Mouse (Mus musculus) MEL (cell line): Measurements from ENCODE around the gene Nr4a1. TPM values are rescaled to one million over a fixed set of nuclear protein-coding genes. Genes with fewer than 3 reads are reported as not detected.

ENCODE experiments used
- DNase-seq: peaks from one replicate; pipeline ENCODE4 v3.0.0; 2011; ENCODE audit warnings: low read depth, low spot score
- H3K27ac ChIP-seq: 2 replicates; pipeline ENCODE4 v1.5.1; 2012; ENCODE audit warnings: low read depth, mild to moderate bottlenecking, control low read depth, low read length, moderate library complexity; ENCODE audit not compliant: control insufficient read depth
- H3K27me3 ChIP-seq, 2 experiments: fragments of 150-350 bp in 1 of 2; sonication (generic) in 1 of 2; 2 replicates each; pipeline ENCODE4 v1.6.1; 2012; ENCODE audit warnings: low read length in 2 of 2, mild to moderate bottlenecking in 2 of 2, improper control_type of control experiment in 1 of 2, moderate library complexity in 1 of 2; ENCODE audit not compliant: insufficient read depth in 2 of 2, control insufficient read depth in 1 of 2
- H3K36me3 ChIP-seq, 2 experiments: 2 replicates each; pipeline ENCODE4 v1.6.1; 2012 to 2014; ENCODE audit warnings: low read length in 2 of 2, improper control_type of control experiment in 1 of 2, inconsistent platforms in 1 of 2, mild to moderate bottlenecking in 1 of 2; ENCODE audit not compliant: insufficient read depth in 2 of 2, control insufficient read depth in 1 of 2
- H3K4me1 ChIP-seq, 2 experiments: fragments of 150-350 bp in 1 of 2; sonication (generic) in 1 of 2; 2 replicates each; pipeline ENCODE4 v1.6.1; 2012; ENCODE audit warnings: low read length in 2 of 2, improper control_type of control experiment in 1 of 2, mild to moderate bottlenecking in 1 of 2; ENCODE audit not compliant: insufficient read depth in 2 of 2, control insufficient read depth in 1 of 2
- H3K4me3 ChIP-seq, 2 experiments: fragments of 150-350 bp in 1 of 2; sonication (generic) in 1 of 2; 2 replicates each; pipeline ENCODE4 v1.5.1; 2012; ENCODE audit warnings: low read depth in 2 of 2, low read length in 2 of 2, mild to moderate bottlenecking in 2 of 2, moderate library complexity in 2 of 2, control low read depth in 1 of 2, improper control_type of control experiment in 1 of 2; ENCODE audit not compliant: control insufficient read depth in 1 of 2, insufficient read depth in 1 of 2
- H3K79me2 ChIP-seq: 2 replicates; pipeline ENCODE4 v1.6.1; 2012; ENCODE audit warnings: mild to moderate bottlenecking, low read length, moderate library complexity; ENCODE audit not compliant: control insufficient read depth, poor library complexity, insufficient read depth
- H3K9ac ChIP-seq: 2 replicates; pipeline ENCODE4 v1.6.1; 2012; ENCODE audit warnings: low read depth, mild to moderate bottlenecking, control low read depth, low read length, moderate library complexity; ENCODE audit not compliant: control insufficient read depth, poor library complexity, severe bottlenecking
- H3K9me3 ChIP-seq: fragments of 150-350 bp; sonication (generic); replicated peaks from 2 replicates; pipeline ENCODE4 v1.6.1; 2012; ENCODE audit warnings: mild to moderate bottlenecking, low read length, improper control_type of control experiment, moderate library complexity; ENCODE audit not compliant: insufficient read depth
- BHLHE40 ChIP-seq: IDR thresholded peaks from 2 replicates; pipeline ENCODE4 v1.6.1; 2012; ENCODE audit warnings: low read depth, mild to moderate bottlenecking, inconsistent platforms, low read length, improper control_type of control experiment, borderline replicate concordance
- CHD1 ChIP-seq: IDR thresholded peaks from 2 replicates; pipeline ENCODE4 v1.6.1; 2012; ENCODE audit warnings: low read depth, mild to moderate bottlenecking, inconsistent platforms, low read length, improper control_type of control experiment
- CHD2 ChIP-seq: IDR thresholded peaks from 2 replicates; pipeline ENCODE4 v1.6.1; 2011; ENCODE audit warnings: low read length, improper control_type of control experiment
- CTCF ChIP-seq, 3 experiments: IDR thresholded peaks in 2 of 3; conservative IDR thresholded peaks in 1 of 3; 2 replicates each; pipeline ENCODE4 v1.5.1; 2011 to 2012; ENCODE audit warnings: low read length in 3 of 3, low read depth in 2 of 3, mild to moderate bottlenecking in 2 of 3, improper control_type of control experiment in 1 of 3, inconsistent platforms in 1 of 3, mixed read lengths in 1 of 3, moderate library complexity in 1 of 3; ENCODE audit not compliant: control insufficient read depth in 1 of 3, insufficient read depth in 1 of 3, poor library complexity in 1 of 3, severe bottlenecking in 1 of 3
- E2F4 ChIP-seq: IDR thresholded peaks from 2 replicates; pipeline ENCODE4 v1.6.1; 2011; ENCODE audit warnings: low read depth, low read length, improper control_type of control experiment, borderline replicate concordance
- ELF1 ChIP-seq: IDR thresholded peaks from 2 replicates; pipeline ENCODE4 v1.6.1; 2014; ENCODE audit warnings: low read depth, mild to moderate bottlenecking, inconsistent platforms, low read length, improper control_type of control experiment, moderate library complexity
- ETS1 ChIP-seq: IDR thresholded peaks from 2 replicates; pipeline ENCODE4 v1.6.1; 2012; ENCODE audit warnings: low read depth, mild to moderate bottlenecking, inconsistent platforms, low read length, improper control_type of control experiment, moderate library complexity
- GABPA ChIP-seq: IDR thresholded peaks from 2 replicates; pipeline ENCODE4 v1.6.1; 2012; ENCODE audit warnings: low read depth, mild to moderate bottlenecking, inconsistent platforms, low read length, improper control_type of control experiment, moderate library complexity
- HCFC1 ChIP-seq: IDR thresholded peaks from 2 replicates; pipeline ENCODE4 v1.6.1; 2012; ENCODE audit warnings: low read depth, mild to moderate bottlenecking, inconsistent platforms, low read length, improper control_type of control experiment, moderate library complexity
- JUND ChIP-seq: IDR thresholded peaks from 2 replicates; pipeline ENCODE4 v1.6.1; 2011; ENCODE audit warnings: low read depth, mild to moderate bottlenecking, improper control_type of control experiment, low read length
- KAT2A ChIP-seq: conservative IDR thresholded peaks from 2 replicates; pipeline ENCODE4 v1.6.1; 2012; ENCODE audit warnings: low read depth, low read length, improper control_type of control experiment, inconsistent platforms
- MAX ChIP-seq: IDR thresholded peaks from 2 replicates; pipeline ENCODE4 v1.6.1; 2011; ENCODE audit warnings: low read length, improper control_type of control experiment
- MYB ChIP-seq: IDR thresholded peaks from 2 replicates; pipeline ENCODE4 v1.6.1; 2011; ENCODE audit warnings: mild to moderate bottlenecking, low read depth, low read length, improper control_type of control experiment
- MYC ChIP-seq: IDR thresholded peaks from 2 replicates; pipeline ENCODE4 v1.6.1; 2011; ENCODE audit warnings: low read depth, mild to moderate bottlenecking, low read length, improper control_type of control experiment, moderate library complexity
- POLR2AphosphoS2 ChIP-seq: IDR thresholded peaks from 2 replicates; pipeline ENCODE4 v1.6.1; 2011; ENCODE audit warnings: low read length, improper control_type of control experiment
- RAD21 ChIP-seq: IDR thresholded peaks from 2 replicates; pipeline ENCODE4 v1.6.1; 2011; ENCODE audit warnings: mild to moderate bottlenecking, low read depth, low read length, improper control_type of control experiment
- RCOR1 ChIP-seq: IDR thresholded peaks from 2 replicates; pipeline ENCODE4 v1.6.1; 2012; ENCODE audit warnings: low read depth, mild to moderate bottlenecking, inconsistent platforms, low read length, improper control_type of control experiment
- UBTF ChIP-seq: IDR thresholded peaks from 2 replicates; pipeline ENCODE4 v1.6.1; 2012; ENCODE audit warnings: low read depth, mild to moderate bottlenecking, inconsistent platforms, low read length, improper control_type of control experiment, moderate library complexity, borderline replicate concordance; ENCODE audit not compliant: insufficient read depth
- USF1 ChIP-seq: IDR thresholded peaks from 2 replicates; pipeline ENCODE4 v1.6.1; 2014; ENCODE audit warnings: low read depth, mild to moderate bottlenecking, inconsistent platforms, low read length, improper control_type of control experiment, moderate library complexity
- ZC3H11A ChIP-seq: IDR thresholded peaks from 2 replicates; pipeline ENCODE4 v1.6.1; 2012; ENCODE audit warnings: low read depth, mild to moderate bottlenecking, inconsistent platforms, low read length, improper control_type of control experiment
- ZKSCAN1 ChIP-seq: IDR thresholded peaks from 2 replicates; pipeline ENCODE4 v1.6.1; 2012; ENCODE audit warnings: low read depth, mild to moderate bottlenecking, inconsistent platforms, low read length, improper control_type of control experiment, moderate library complexity
- polyA plus RNA-seq, 2 experiments: library from polyadenylated mRNA; stranded (reverse) in 1 of 2; unstranded in 1 of 2; fragments of >175 nt in 1 of 2; fragments of >200 nt in 1 of 2; gene quantifications; 2 replicates each; pipeline versions ENCODE4 v1.2.1 to v1.2.4; 2012; ENCODE audit warnings: low replicate concordance in 2 of 2, low read depth in 1 of 2; ENCODE audit not compliant: insufficient read length in 2 of 2, insufficient read depth in 1 of 2, missing spikeins in 1 of 2
- total RNA-seq: library from RNA; depleted of rRNA; stranded (reverse); fragments of 300-350 nt; gene quantifications from 2 replicates; pipeline ENCODE4 v1.2.3, GENCODE M21; 2012

Nr4a1 gene
- total and polyA plus RNA-seq, 3 experiments, result 2.0 to 12.8 TPM; not detected in 1

- Histone ChIP-seq H3K9ac (no peak overlapping the region), H3K36me3 (peaks cover 0 to 11% of the 10 kb centered on the region in 2 experiments; a peak in 2 of 4 replicates), H3K4me3 (no peak overlapping the region), H3K4me1 (peaks cover 10 to 21% of the 10 kb centered on the region in 2 experiments; a peak in 3 of 4 replicates), H3K79me2 (no peaks in the 10 kb centered on the region), H3K27me3 (no peaks in the 10 kb centered on the region), H3K27ac (no peak overlapping the region), H3K9me3 (no peaks in the 10 kb centered on the region)
- no peak for TF ChIP-seq BHLHE40
- TF ChIP-seq ZC3H11A, result no peak
- TF ChIP-seq CHD2, result no peak
- no peak for TF ChIP-seq ETS1
- no peak for TF ChIP-seq POLR2AphosphoS2
- no peak for TF ChIP-seq ZKSCAN1
- no peak for TF ChIP-seq CHD1
- DNase-seq, result no peak
Measured at GRCm38 (mm10) chr15:101297988-101298387, 43.9 kb downstream of the Nr4a1 start.

- Histone ChIP-seq H3K9me3 (no peaks in the 10 kb centered on the region), H3K4me3 (no peak overlapping the region), H3K27me3 (no peaks in the 10 kb centered on the region), H3K27ac (no peak overlapping the region), H3K4me1 (peaks cover 10 to 21% of the 10 kb centered on the region in 2 experiments; a peak in 3 of 4 replicates), H3K9ac (no peak overlapping the region), H3K79me2 (no peaks in the 10 kb centered on the region), H3K36me3 (peaks cover 0 to 11% of the 10 kb centered on the region in 2 experiments; a peak in 2 of 4 replicates)
- DNase-seq, result no peak
- no peak for TF ChIP-seq HCFC1
- TF ChIP-seq E2F4, result no peak
- TF ChIP-seq KAT2A, result no peak
- TF ChIP-seq RCOR1, result no peak
- no peak for TF ChIP-seq MYC
- TF ChIP-seq RAD21, result no peak
- TF ChIP-seq MAX, result no peak
- no peak for TF ChIP-seq MYB
- no peak for TF ChIP-seq GABPA
- TF ChIP-seq UBTF, result no peak
- TF ChIP-seq ELF1, result no peak
- no peak for TF ChIP-seq JUND
- TF ChIP-seq POLR2AphosphoS2, result no peak
- no peak for TF ChIP-seq CTCF (IDR thresholded peaks at IDR 0.05 in 2 of 3, conservative IDR thresholded peaks at IDR 0.05 in 1 of 3; ENCODE audit: control insufficient read depth in 1 of 3, insufficient read depth in 1 of 3, low read depth in 2 of 3, low read length in 3 of 3, poor library complexity in 1 of 3, severe bottlenecking in 1 of 3)
- TF ChIP-seq USF1, result no peak
Measured at GRCm38 (mm10) chr15:101298550-101298949, 44.5 kb downstream of the Nr4a1 start.
